In the genomic region with DNA sequence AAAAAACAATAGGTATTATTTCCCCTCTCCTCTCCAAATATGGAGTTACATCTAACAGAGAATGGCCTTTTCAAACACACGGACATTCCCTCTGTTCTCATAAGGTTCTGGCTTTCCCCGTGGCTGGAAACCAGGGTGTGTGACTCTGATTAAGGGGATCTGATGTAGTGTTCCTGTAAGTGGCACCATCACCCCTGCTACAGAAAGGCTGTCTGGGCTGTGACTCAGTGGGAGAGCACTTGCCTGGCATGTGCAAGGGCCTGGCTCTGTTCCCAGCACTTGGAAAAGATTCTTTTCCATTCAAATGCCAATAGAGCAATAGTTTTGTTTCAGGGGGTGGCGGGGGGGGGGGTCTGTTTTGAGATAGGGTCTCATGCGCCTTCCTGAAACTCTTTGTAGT, we compare ENCODE assay signal across 14 mouse cellular contexts.
DNase-seq lines count a peak whose midpoint lies in the region; ATAC-seq and TF ChIP-seq lines count a peak whose summit lies in the region.
"Had no signal": no experiment of that assay in that cellular context is flagged by ENCODE, and none has a peak within 500 bp of the region (broad histone marks: within the 10 kb centered on the region; RNA-seq: fewer than 3 reads in every experiment).

No protein-coding gene starts in this region.

- no peak for TF ChIP-seq CTCF in heart, adult 2 months (IDR thresholded peaks at IDR 0.05)

- TF ChIP-seq POLR2A in heart, adult 2 months (IDR thresholded peaks at IDR 0.05; ENCODE audit: insufficient read depth, low read depth, low read length) = no peak

- H3K79me2 ChIP-seq in heart, adult 2 months (replicated peaks; ENCODE audit: control insufficient read depth, insufficient read depth, low read length) = 0 out of 2 replicates have a peak, but pooled peaks cover 1% of the 10 kb centered on the region

- H3K4me2 ChIP-seq in embryonic facial prominence, embryonic 15.5 days (replicated peaks) = no peak overlapping the region
- H3K4me2 ChIP-seq: stomach, embryonic 15.5 days had no signal

- H3K27ac ChIP-seq in heart, adult 2 months = peak overlapping the region; percentile 72
- peak overlapping the region; percentile 29 for H3K27ac ChIP-seq in embryonic facial prominence, embryonic 15.5 days (replicated peaks)
- H3K27ac ChIP-seq: kidney, postnatal 0 days; midbrain, embryonic 10.5 days; stomach, embryonic 15.5 days had no signal

- intact Hi-C loops in heart, adult 2 months (cut with DNase I) = loop anchor here (2.0 kb wide), 1 partner anchor 20 kb away; no protein-coding TSS in a partner anchor
- intact Hi-C loops in heart, postnatal 14 days (cut with DNase I) = no loop called here

- DNase-seq in heart, adult 2 months = peak in 1 of 2 experiments; percentile 27
- no peak for DNase-seq in heart, postnatal 14 days
- DNase-seq in lung, adult 18-20 months = peak; percentile 55 to 63
- DNase-seq in lung, postnatal 10 days = no peak
- peak; percentile 53 for DNase-seq in adipocyte (ENCODE audit: low spot score)
- no peak for DNase-seq in cerebellum, postnatal 36 days
- DNase-seq: cerebellum, postnatal 14 days; liver, postnatal 0 days; thymus, postnatal 4 days had no signal

- no peak for TF ChIP-seq EP300 in heart, adult 2 months (IDR thresholded peaks at IDR 0.05; ENCODE audit: insufficient read depth, low read depth, low read length)

- H3K36me3 ChIP-seq in heart, adult 2 months (ENCODE audit: control insufficient read depth, insufficient read depth, low read length) = no peaks in the 10 kb centered on the region
- H3K36me3 ChIP-seq in embryonic facial prominence, embryonic 15.5 days = peaks cover 36% of the 10 kb centered on the region; the same call in 1 of the 2 replicates

- H3K27me3 ChIP-seq in heart, adult 2 months (ENCODE audit: control insufficient read depth, insufficient read depth, low read length) = no peaks in the 10 kb centered on the region
- no peaks in the 10 kb centered on the region for H3K27me3 ChIP-seq in embryonic facial prominence, embryonic 15.5 days
- H3K27me3 ChIP-seq: stomach, embryonic 15.5 days had no signal

- no peaks in the 10 kb centered on the region for H3K9me3 ChIP-seq in embryonic facial prominence, embryonic 15.5 days (replicated peaks)
- H3K9me3 ChIP-seq: midbrain, embryonic 10.5 days; stomach, embryonic 15.5 days had no signal

- WGBS in heart, adult 2 months = 55% methylated on average over 4 of the region's 4 CpGs
- WGBS in embryonic facial prominence, embryonic 15.5 days = 49% methylated on average over 4 of the region's 4 CpGs

- peaks cover 25% of the 10 kb centered on the region for H3K4me1 ChIP-seq in heart, adult 2 months (ENCODE audit: control insufficient read depth, insufficient read depth, low read length)
- H3K4me1 ChIP-seq in embryonic facial prominence, embryonic 15.5 days = peaks cover 54% of the 10 kb centered on the region

- no peak overlapping the region for H3K9ac ChIP-seq in heart, adult 2 months (ENCODE audit: low read depth, low read length)
- H3K9ac ChIP-seq in embryonic facial prominence, embryonic 15.5 days = no peak overlapping the region
- H3K9ac ChIP-seq: liver, postnatal 0 days; stomach, embryonic 15.5 days had no signal

- ATAC-seq in embryonic facial prominence, embryonic 15.5 days (ENCODE audit: insufficient number of reproducible peaks, low FRiP score, low TSS enrichment, low read depth) = no peak
- ATAC-seq: liver, postnatal 0 days had no signal

- H3K4me3 ChIP-seq in heart, adult 2 months = no peak overlapping the region
- H3K4me3 ChIP-seq in embryonic facial prominence, embryonic 15.5 days (replicated peaks) = no peak overlapping the region
- H3K4me3 ChIP-seq: midbrain, embryonic 10.5 days; myocyte; stomach, embryonic 15.5 days had no signal

Comparison
In these comparisons a context has a peak if more than half of its experiments do, and no peak if none do; other contexts are left out.
1. DNase-seq: peak in lung, adult 18-20 months (2 of 2) and adipocyte (single experiment); none in heart, postnatal 14 days (0 of 2), lung, postnatal 10 days (single experiment) and cerebellum, postnatal 36 days (0 of 2).